Mouse (Mus musculus) left cerebral cortex, adult 11 months (tissue): ENCODE results near the gene Gpx3.
"Not testable (repeated sequence)": the region's sequence is repeated elsewhere in the genome, so short reads cannot be mapped to it uniquely, and the experiment has no call there.

ENCODE experiments used
- DNase-seq: peaks from one replicate; pipeline ENCODE4 v3.0.0; 2022; ENCODE audit warnings: low spot score

Gpx3 gene

DNA sequence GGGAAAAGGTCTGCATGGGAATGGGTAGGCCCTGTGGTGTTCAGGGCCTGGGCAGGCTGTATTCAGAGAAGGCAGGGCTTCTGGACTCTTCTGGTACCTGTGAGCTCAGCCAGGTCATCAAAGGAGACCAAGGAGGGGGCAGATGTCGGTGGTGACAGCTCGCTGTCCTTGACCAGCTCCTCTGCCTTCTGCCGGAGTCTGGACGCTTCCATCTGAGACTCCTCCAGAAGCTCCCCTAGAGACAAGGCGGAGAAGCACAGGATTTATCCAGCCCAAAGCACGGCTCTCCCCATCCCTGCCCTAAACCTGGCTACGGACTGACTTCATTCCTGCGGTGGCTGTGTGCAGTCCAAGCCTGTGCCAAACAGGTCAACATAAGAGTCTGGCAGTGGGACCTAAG, 37.2 kb downstream of the Gpx3 start:
- no peak for DNase-seq

DNA sequence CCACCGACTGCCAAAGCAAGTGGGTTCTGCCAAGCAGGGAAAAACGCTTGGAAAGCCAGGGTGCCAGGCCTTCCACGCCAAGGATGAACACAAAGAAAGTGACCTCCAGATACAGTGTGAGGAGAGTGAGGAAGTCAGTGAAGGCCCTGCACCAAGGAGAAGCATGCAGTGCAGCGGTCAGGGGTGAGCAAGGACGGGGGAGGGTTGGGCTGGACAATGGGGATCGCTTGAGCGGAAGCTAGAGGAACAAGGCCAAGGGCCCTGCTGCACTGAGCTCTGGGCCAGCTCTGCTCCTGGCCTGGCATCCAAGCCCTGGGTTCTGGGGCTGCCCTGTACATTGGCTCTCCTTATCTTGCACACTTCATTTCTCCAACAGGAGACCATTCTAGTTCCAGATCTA, 37.8 kb downstream of the Gpx3 start:
- DNase-seq, result no peak

DNA sequence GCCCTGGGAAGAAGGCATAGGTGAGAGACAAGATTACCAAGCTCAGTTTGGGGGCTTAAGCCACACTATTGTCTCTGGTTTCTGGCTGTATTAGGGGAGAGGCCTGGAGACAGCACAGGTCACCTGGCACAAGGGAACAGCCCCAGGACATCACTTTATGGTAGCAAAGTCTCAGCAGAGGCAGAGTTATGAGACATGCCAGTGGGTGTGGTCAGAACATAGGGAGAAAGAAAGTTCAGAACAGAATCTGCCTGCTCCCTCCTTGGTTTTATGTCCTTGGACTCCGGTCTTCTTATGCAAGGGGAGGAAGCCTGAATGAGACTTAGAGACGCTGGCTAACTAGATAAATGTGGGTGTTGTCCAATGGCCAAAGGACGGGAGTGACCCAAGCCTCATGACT, 42.4 kb downstream of the Gpx3 start:
- DNase-seq, result no peak

DNA sequence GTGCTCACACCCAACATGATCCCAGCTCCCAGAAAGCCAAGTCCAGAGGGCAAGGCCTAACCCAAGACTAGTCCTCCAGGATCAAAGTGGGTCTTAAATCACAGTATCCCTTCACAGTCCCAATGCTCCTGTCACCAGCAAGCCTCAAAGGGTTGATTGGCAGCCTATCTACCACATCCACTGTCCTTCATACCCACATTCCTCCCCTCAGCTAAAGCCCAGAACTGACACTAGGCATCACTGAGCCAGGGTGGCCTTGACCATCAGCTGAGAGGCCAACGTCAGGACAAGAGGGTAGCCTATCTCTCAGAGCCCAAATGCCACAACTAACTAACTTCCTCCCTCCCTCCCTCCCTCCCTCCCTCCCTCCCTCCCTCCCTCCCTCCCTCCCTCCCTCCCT, 47.5 kb downstream of the Gpx3 start:
- no peak for DNase-seq

DNA sequence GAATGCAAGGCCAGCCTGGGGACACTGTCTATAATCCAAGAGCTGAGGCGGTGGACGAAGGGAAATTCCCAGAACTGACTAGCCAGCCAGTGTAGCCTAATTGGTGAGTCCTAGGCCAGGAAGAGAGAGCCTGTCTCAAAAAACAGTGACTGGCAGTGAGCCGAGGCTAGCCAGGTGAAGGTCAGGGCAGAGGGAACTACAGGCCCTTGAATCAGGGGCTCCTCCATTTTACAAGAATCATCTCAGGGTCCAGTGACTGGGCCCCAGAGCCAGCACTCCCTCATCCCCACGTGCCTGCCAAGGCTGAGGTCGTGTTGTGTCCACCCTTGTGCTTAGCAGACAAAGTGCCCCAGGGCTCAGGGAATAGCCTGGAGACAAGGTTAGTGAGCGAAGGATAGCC, 48.4 kb downstream of the Gpx3 start:
- no peak for DNase-seq

DNA sequence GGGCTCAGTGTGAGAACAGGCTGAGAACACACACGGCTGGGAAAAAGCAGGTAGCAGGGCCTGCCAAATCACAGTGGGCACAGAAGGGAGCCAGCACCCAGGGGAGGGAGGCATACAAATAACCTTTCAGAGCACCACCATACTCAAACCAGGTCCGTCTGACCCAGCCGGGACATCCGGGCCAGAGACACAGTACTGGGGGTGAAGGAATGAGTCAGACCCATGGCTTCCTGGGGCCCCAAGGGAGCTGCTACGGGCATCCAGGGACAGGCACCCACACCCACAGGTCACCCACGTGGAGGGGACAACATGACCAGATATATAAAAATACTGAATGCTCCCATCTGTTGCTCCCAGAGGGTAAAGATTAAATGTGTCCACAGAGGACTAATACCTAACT, 50.4 kb downstream of the Gpx3 start:
- DNase-seq, result no peak

DNA sequence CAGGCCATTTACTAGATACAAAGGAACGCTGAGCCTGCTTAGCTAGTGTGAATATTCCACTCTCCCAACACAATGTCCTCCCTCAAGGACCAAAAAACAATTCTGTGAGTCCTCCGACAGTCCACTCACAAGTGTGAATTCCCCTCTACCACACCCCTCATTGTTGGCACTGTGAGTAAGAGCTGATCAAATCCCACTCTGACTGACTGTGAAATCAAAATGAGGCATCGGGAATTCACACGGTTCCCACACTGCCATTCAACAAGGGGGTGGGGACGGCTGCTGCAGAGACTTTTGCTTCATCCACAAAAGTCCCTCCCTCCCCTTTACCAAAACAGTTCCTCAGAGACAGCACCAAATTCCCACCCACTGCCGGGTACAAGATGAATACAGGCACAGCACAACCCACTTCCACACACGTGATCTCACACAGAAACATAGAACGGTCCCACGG, 51.8 kb downstream of the Gpx3 start:
- no peak for DNase-seq

DNA sequence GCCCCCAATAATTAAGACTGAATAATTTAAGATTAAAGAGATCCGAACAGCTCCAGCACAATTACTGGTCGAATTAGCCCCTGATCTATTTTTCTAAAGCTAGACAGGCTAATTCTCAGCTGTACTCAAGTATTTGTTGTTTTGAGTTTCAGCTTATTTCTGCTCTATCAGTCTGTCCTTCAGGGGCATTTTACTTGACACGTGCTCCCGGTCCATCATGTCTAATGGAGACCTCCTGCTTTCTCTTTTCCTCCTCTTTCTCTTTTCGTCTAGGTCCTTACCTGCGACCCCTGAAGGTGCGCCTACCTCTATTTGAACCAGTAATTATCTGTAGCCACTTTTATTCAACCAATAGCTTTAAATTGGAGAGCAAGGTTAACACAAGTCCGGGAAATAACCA, 52.5 kb downstream of the Gpx3 start:
- DNase-seq, result no peak

DNA sequence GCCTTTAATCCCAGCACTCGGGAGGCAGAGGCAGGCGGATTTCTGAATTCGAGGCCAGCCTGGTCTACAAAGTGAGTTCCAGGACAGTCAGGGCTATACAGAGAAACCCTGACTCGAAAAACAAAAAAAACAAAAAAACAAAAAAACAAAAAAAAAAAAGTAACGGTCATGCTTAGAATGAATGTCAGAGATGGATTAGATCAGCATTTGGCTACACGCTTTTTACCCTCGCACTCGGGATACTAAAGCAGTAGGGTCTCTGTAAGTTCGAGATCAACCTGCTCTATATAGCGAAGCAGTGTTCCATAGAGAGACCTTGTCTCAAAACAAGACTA, 53.1 kb downstream of the Gpx3 start:
- not testable (repeated sequence) for DNase-seq

DNA sequence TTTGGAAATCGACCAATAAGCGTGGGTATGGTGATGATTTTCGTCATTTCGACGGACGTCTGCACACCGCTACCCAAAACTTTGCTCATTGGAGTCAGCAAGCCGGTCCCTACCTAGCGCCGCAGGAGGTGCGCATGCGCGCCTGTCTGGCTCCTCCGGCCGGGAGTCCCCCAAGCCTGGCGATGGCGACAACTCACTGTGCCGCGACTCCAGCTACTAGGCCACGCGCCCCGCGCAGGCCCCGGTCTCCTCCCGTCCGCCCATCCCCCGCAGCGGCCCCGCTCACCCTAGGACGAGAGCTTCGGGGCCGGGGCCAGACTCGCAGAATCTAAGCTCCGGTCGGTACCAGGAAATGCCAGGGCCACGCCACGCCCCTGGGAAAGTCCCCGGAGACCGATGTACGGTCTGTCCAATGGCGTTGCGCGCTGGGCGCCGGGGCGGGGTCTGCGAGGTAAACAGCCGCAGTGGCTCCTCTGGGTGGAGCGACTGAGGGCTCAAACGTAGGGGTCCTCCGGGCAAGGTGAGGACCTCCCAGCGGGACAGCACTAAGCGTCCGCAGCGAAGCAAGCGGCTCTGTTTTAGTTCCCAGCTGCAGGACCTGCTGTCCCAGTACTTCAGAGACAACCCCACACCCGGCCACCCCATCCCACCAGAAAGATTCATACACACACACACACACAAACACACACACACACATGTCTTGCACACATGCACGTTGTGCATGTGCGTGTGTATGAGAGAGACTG, 53.7 kb downstream of the Gpx3 start:
- DNase-seq, result peak; percentile 96

DNA sequence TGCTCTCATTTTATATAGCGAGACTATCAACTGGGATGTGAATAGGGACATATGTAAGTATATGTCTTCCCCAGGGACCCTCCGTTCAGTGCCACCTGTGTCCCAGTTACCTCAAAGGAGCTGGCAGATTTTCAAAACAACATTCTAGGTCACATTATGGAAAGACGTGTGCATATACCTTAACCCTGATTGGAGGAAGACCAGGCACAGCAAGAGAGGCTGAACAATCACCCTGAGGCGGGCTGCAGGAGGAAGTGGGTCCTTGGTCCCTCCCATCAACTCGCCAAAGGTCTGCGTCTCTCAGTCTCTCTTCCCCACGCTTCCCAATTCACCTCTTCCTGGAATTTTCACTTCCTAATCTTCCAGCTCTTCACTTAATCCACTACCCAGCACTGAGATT, 54.7 kb downstream of the Gpx3 start:
- DNase-seq, result no peak

DNA sequence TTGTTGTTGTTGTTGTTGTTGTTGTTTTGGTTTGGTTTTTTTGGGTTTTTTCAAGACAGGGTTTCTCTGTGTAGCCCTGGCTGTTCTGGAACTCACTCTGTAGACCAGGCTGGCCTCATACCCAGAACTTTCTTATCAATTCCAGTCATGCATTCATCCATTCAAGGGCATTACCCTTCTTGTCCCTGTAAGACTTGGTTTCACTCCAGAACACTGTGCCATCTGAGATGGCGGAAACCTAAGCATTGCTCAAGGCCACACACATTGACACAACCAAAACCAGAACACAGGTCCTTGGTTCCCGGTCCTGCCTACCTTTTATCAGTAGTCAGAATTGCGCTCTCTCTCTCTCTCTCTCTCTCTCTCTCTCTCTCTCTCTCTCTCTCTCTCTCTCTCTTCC, 55.5 kb downstream of the Gpx3 start:
- DNase-seq, result not testable (repeated sequence)

DNA sequence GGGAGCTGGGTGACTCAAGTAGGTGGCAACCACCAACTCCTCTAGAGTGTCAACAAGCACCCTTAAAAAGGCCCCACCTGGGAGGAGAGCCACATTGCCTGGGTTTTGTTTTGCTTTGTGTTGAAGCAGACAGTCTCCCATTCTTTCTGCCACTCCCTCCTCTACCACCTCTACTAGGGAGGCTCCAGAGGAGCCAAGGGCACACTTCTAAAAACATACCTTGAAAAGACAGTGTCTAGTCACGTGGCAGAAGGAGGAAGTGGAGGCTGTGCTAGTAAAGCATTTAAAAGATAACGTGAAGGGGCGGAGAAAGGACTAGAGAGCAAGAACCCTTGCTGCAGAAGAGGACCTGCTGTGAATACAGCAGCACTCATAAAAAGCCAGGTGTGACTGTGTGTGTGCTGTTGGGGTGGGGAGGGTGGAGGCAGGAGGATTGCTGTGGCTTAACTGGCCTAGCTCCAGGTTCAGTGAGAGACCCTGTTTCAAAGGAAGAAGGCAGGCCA, 56.4 kb downstream of the Gpx3 start:
- no peak for DNase-seq
